Mouse (Mus musculus) frontal cortex, postnatal 14 days (tissue): ENCODE data around the gene Frmpd4.

Source experiments
- DNase-seq, 2 experiments: peaks; one replicate each; pipeline ENCODE4 v3.0.0; 2022; ENCODE audit warnings: low spot score in 2 of 2

The Frmpd4 gene

DNA sequence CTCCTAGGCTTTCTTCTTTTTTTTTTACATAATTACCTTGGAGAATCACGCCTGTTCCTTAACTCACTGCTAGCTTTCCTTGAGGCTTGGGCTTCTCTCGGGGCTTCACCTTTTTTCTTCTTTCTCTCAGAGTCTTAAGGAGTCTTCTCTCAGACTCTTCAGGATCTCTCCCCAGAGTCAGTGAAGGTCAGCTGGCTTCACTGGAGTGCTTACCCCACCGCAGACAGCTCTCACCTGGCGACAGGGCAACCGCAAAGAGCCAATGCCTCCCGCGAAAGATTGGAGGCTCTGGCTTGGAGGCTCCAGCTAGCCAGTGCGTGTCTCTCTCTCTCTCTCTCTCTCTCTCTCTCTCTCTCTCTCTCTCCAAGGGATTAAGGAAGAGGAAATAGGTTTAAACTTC lies 453.0 kb downstream of the Frmpd4 start:
- no peak for DNase-seq

DNA sequence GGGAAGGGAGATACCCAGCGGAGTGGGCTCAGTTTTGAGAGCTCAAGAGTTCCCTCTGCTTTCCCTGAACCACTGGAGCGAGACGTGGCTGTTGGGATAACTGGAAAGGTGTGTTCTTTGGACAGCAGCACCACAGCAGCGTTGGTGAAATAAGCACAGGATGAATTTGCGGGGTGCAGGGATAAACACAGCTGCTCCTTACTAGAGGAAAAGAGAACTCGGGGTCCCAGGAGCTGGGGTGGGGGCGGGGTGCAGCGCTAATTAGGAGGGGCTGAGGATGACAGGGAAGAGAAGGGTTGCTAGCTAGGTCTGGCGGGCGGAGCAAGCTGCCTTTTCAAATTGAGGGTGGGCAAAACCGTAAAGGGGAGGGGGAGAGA lies 453.5 kb downstream of the Frmpd4 start:
- no peak for DNase-seq

GRCm38 (mm10) chrX:168122806-168123588 lies 454.0 kb downstream of the Frmpd4 start:
- DNase-seq: peak; percentile 13 to 25

DNA sequence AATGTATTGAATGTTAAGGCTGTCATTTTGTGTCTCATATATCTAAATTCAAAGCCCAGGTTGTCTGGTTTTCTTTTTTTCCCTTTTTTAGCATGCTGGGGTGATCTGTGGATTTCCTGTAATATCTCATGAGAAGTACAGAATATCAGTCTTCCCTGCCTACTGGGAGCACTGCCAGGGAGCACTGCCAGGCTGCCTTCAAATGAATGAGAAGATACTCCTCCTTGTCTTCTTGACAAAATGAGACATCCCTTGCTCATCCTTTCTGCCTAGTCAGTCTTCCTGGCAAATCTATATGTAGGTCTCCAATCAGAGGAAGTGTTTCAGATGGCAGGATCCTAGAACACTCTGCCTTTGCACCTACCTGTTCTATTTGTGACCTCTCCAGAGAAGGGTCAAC lies 535.4 kb downstream of the Frmpd4 start:
- peak in 1 of 2 experiments; percentile 4 for DNase-seq

GRCm38 (mm10) chrX:168020574-168021145 lies 556.4 kb downstream of the Frmpd4 start:
- DNase-seq: no peak

DNA sequence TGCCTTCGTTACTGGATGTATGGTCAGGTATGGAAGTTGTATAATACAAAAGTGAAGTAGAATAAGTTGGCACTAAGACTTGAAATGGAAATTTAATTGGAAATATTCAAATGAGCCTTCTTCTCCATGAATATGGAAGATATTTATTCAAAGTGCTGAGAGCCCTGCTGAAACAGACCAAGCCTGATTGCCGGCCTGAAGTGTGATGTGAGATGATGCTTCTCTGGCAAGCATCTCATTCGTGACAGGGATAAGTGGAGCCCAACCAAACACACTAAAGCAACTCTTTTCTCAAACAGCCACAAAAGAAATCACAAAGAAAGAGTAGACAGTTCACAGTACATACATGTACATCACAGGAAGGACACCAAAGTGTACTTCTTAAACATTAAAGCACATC lies 559.2 kb downstream of the Frmpd4 start:
- no peak for DNase-seq

DNA sequence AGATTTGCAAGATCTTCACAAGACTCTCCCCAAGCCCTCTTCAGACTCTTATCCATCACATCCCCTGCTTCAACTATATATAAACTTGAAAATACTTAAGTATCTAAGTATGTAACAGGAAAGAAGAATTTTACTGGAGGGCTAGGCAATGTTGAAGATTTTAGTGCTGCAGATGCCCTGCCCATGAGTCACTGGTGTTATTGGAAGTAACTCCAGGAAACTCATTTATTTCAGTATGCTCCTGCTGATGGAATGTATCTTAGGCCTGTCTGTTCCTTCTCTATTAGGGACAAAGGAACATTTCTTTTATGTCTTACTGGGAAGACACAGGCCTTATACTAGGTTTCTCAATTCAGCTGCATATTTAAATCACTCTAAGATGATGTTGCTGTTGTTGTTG lies 592.2 kb downstream of the Frmpd4 start:
- DNase-seq: no peak

GRCm38 (mm10) chrX:167951207-167951606 lies 625.8 kb downstream of the Frmpd4 start:
- no peak for DNase-seq

- no peak for DNase-seq
Observed at GRCm38 (mm10) chrX:167909483-167909882, 667.5 kb downstream of the Frmpd4 start.

DNA sequence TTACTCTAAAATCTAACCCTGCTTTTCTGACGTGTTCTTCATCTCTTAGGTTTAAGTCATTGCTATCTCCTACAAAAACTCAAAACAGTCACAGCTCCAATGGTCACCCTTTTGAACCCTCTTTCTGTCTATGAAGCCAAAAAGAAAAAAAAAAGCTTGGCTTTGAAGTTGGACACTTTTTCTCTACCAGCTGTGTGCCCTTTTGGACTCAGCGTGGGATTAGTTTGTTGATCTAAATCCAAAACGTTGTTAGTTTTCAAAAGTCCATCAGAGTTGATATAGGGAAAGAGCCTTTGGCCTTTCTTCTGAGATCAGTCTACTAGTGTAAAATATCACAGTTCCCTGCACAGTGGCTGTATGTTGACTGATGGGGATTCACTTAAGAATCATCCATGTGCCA lies 676.0 kb downstream of the Frmpd4 start:
- DNase-seq: no peak

DNA sequence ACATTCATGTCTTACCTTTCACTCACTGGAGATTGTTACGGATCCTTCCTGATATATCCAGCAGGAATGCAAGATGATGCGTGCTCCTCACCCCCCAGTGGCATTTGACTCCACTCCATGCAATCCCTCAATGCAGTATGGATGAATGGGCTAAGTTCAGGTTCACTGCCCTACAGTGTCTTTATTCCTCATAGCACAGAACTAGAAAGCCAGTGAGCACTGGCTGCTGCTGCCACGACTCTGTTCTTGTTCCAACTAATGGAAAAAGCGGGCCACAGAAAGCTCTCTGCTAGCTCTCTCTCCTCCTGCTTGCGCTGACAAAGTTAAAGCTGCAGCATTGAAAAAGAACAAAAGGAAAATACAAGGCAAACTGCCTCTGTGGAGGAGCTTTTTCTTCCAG lies 722.2 kb downstream of the Frmpd4 start:
- DNase-seq: no peak

DNA sequence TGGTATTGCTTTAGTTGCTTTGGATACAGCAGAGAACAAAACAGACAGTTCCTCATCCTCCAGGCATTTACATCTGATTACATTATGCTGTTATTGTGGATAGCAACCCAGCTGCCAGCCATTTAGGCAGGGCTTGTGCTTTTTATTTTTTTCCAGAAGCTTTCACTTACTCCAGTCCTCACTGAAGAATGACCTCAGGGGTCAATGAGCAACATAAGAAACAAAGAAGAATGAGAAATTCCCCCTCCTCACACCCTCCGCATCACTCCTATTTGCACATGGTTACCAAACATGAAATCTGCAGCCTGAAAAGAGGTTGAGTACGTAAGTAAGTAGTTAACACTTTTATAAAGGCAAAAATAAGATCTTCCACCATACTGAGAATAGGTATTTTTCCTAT lies 744.5 kb downstream of the Frmpd4 start:
- no peak for DNase-seq

- DNase-seq: no peak
Observed at GRCm38 (mm10) chrX:167828456-167828855, 748.6 kb downstream of the Frmpd4 start.

- DNase-seq: no peak
Observed at GRCm38 (mm10) chrX:167817363-167817762, 759.7 kb downstream of the Frmpd4 start.

GRCm38 (mm10) chrX:167810120-167810519 lies 766.9 kb downstream of the Frmpd4 start:
- no peak for DNase-seq

DNA sequence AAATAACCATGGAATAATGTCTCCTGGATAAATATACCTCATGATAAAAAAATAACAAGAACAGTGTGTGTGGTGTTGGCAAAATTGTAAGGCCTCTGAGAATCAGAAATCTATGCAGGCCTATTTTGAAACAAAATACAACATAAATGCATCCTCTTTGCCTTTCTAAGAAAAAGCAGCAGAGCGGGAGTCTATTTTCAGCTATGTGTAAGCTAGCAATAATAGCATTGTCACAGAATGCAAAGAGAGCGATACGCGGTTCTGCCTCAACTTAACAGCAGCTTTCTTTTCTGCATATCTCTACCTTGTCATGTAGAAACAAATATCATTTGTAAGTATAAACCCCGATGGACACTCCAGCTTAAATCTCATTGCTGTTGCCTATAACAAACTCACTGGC lies 768.5 kb downstream of the Frmpd4 start:
- DNase-seq: no peak

GRCm38 (mm10) chrX:167788737-167789136 lies 788.3 kb downstream of the Frmpd4 start:
- no peak for DNase-seq

GRCm38 (mm10) chrX:167783526-167783925 lies 793.5 kb downstream of the Frmpd4 start:
- no peak for DNase-seq

DNA sequence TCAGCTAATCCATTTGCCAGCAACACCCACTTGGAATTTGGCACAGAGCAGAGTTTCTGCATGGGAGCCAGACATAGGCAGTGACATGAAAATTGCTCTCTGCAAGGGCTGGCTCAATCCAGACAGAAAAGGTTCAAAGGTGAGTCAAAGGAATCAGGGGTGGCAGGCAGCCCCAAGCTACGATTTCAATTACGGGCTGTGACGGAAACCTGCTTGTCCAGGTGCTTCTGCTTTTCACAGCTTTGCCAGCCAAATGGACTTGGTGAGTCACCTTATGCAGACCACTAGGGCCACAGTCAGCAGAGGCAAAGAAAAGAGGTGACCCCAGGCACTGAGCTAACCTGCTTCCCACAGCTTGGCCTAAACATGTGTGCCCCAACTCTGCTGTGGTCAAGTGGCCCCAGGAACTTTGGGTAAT lies 857.5 kb downstream of the Frmpd4 start:
- no peak for DNase-seq

- DNase-seq: no peak
Observed at GRCm38 (mm10) chrX:167719092-167719491, 857.9 kb downstream of the Frmpd4 start.

GRCm38 (mm10) chrX:167654806-167655495 lies 922.1 kb downstream of the Frmpd4 start:
- DNase-seq: no peak

DNA sequence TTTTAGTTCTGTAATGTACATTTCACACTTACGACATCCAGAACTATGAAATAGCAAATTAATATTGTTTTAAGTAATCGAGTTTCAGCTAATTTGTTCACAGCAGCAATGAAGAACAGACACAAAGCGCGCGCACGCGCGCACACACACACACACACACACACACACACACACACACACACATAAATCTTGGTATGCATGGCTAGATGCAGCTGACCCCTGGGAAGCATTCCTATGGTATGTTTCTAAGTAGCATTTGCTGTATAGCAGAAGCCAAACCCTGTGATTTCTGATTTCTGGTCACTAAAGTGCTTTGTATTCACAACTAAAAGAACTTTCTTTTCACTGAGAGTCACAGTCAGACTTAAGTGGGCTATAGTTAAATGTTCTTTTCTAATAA lies 922.8 kb downstream of the Frmpd4 start:
- DNase-seq: no peak

- DNase-seq: no peak
Observed at GRCm38 (mm10) chrX:167597639-167598217, 979.3 kb downstream of the Frmpd4 start.
